Mouse (Mus musculus): ENCODE data around the gene Rps6kb1. TPM values are rescaled to one million over a fixed set of nuclear protein-coding genes. Genes with fewer than 3 reads are reported as not detected.
"Not testable (repeated sequence)": the region's sequence is repeated elsewhere in the genome, so short reads cannot be mapped to it uniquely, and the experiment has no call there.

Gene Rps6kb1
- polyA plus RNA-seq, 1 experiment from 2014 or later, result 60.3 TPM

GRCm38 (mm10) chr11:86539716-86540475, 4.7 kb downstream of the Rps6kb1 start:
- Histone ChIP-seq H3K27me3 (ENCODE audit: control insufficient read depth, insufficient read depth, low read length) (no peaks in the 10 kb centered on the region), H3K27ac (ENCODE audit: low read length) (no peak overlapping the region), H3K4me1 (ENCODE audit: control insufficient read depth, insufficient read depth, low read length) (peaks cover 3% of the 10 kb centered on the region; the same call in 1 of the 2 replicates), H3K9ac (replicated peaks; ENCODE audit: low read depth, low read length) (no peak overlapping the region), H3K4me2 (replicated peaks; ENCODE audit: low read depth, low read length) (no peak overlapping the region), H3K9me3 (ENCODE audit: control insufficient read depth, low read depth, low read length) (no peaks in the 10 kb centered on the region), H3K4me3 (ENCODE audit: low read depth, low read length) (no peak overlapping the region), H3K36me3 (ENCODE audit: control insufficient read depth, insufficient read depth, low read length) (no peaks in the 10 kb centered on the region; the same call in 1 of the 2 replicates)
- no peak for ATAC-seq (ENCODE audit: insufficient number of reproducible peaks, insufficient read depth, low FRiP score, low read depth)
- WGBS, result 91% methylated on average over 6 of the region's 6 CpGs

- H3K4me1 ChIP-seq (ENCODE audit: control insufficient read depth, insufficient read depth, low read length), result peaks cover 3% of the 10 kb centered on the region; the same call in 1 of the 2 replicates
- no peaks in the 10 kb centered on the region for H3K9me3 ChIP-seq (ENCODE audit: control insufficient read depth, low read depth, low read length)
- no peak overlapping the region for H3K4me2 ChIP-seq (replicated peaks; ENCODE audit: low read depth, low read length)
- no peak overlapping the region for H3K9ac ChIP-seq (replicated peaks; ENCODE audit: low read depth, low read length)
- H3K4me3 ChIP-seq (ENCODE audit: low read depth, low read length), result no peak overlapping the region
- WGBS, result 98% methylated on average over 4 of the region's 4 CpGs
- peaks cover 4% of the 10 kb centered on the region; the same call in 1 of the 2 replicates for H3K36me3 ChIP-seq (ENCODE audit: control insufficient read depth, insufficient read depth, low read length)
- H3K27me3 ChIP-seq (ENCODE audit: control insufficient read depth, insufficient read depth, low read length), result no peaks in the 10 kb centered on the region
- H3K27ac ChIP-seq (ENCODE audit: low read length), result no peak overlapping the region
- ATAC-seq (ENCODE audit: insufficient number of reproducible peaks, insufficient read depth, low FRiP score, low read depth), result no peak
These were observed 5.8 kb downstream of the Rps6kb1 start for GRCm38 (mm10) chr11:86538786-86539185.

GRCm38 (mm10) chr11:86534201-86534910, 10.2 kb downstream of the Rps6kb1 start:
- Histone ChIP-seq H3K9ac (replicated peaks; ENCODE audit: low read depth, low read length) (no peak overlapping the region), H3K27me3 (ENCODE audit: control insufficient read depth, insufficient read depth, low read length) (no peaks in the 10 kb centered on the region), H3K4me1 (ENCODE audit: control insufficient read depth, insufficient read depth, low read length) (no peaks in the 10 kb centered on the region), H3K4me2 (replicated peaks; ENCODE audit: low read depth, low read length) (no peak overlapping the region), H3K9me3 (ENCODE audit: control insufficient read depth, low read depth, low read length) (no peaks in the 10 kb centered on the region), H3K36me3 (ENCODE audit: control insufficient read depth, insufficient read depth, low read length) (peaks cover 33% of the 10 kb centered on the region), H3K4me3 (ENCODE audit: low read depth, low read length) (no peak overlapping the region), H3K27ac (ENCODE audit: low read length) (no peak overlapping the region)
- ATAC-seq (ENCODE audit: insufficient number of reproducible peaks, insufficient read depth, low FRiP score, low read depth), result no peak
- 90% methylated on average over 5 of the region's 5 CpGs for WGBS

- not testable (repeated sequence) for H3K9me3 ChIP-seq (ENCODE audit: control insufficient read depth, low read depth, low read length); H3K27ac ChIP-seq (ENCODE audit: low read length); H3K9ac ChIP-seq (replicated peaks; ENCODE audit: low read depth, low read length); H3K4me1 ChIP-seq (ENCODE audit: control insufficient read depth, insufficient read depth, low read length); H3K4me2 ChIP-seq (replicated peaks; ENCODE audit: low read depth, low read length); H3K4me3 ChIP-seq (ENCODE audit: low read depth, low read length); H3K27me3 ChIP-seq (ENCODE audit: control insufficient read depth, insufficient read depth, low read length); ATAC-seq (ENCODE audit: insufficient number of reproducible peaks, insufficient read depth, low FRiP score, low read depth)
- 95% methylated on average over 6 of the region's 6 CpGs for WGBS
- H3K36me3 ChIP-seq (ENCODE audit: control insufficient read depth, insufficient read depth, low read length), result peaks cover 33% of the 10 kb centered on the region
These were observed 11.3 kb downstream of the Rps6kb1 start for GRCm38 (mm10) chr11:86533302-86533701.

- 47% methylated on average over 1 of the region's 1 CpGs for WGBS
These were observed 11.8 kb downstream of the Rps6kb1 start for GRCm38 (mm10) chr11:86532834-86533233.

GRCm38 (mm10) chr11:86527528-86527927, 17.1 kb downstream of the Rps6kb1 start:
- Histone ChIP-seq H3K27me3 (ENCODE audit: control insufficient read depth, insufficient read depth, low read length) (no peaks in the 10 kb centered on the region), H3K9ac (replicated peaks; ENCODE audit: low read depth, low read length) (no peak overlapping the region), H3K4me2 (replicated peaks; ENCODE audit: low read depth, low read length) (no peak overlapping the region), H3K36me3 (ENCODE audit: control insufficient read depth, insufficient read depth, low read length) (peaks cover 63% of the 10 kb centered on the region), H3K9me3 (ENCODE audit: control insufficient read depth, low read depth, low read length) (no peaks in the 10 kb centered on the region), H3K27ac (ENCODE audit: low read length) (no peak overlapping the region), H3K4me3 (ENCODE audit: low read depth, low read length) (no peak overlapping the region), H3K4me1 (ENCODE audit: control insufficient read depth, insufficient read depth, low read length) (no peaks in the 10 kb centered on the region)
- ATAC-seq (ENCODE audit: insufficient number of reproducible peaks, insufficient read depth, low FRiP score, low read depth), result no peak
- 88% methylated on average over 4 of the region's 4 CpGs for WGBS

More at GRCm38 (mm10) chr11:86532834-86533233, 11.8 kb downstream of the Rps6kb1 start:
- Histone ChIP-seq H3K4me1 (ENCODE audit: control insufficient read depth, insufficient read depth, low read length) (no peaks in the 10 kb centered on the region), H3K27me3 (ENCODE audit: control insufficient read depth, insufficient read depth, low read length) (no peaks in the 10 kb centered on the region), H3K4me2 (replicated peaks; ENCODE audit: low read depth, low read length) (no peak overlapping the region), H3K36me3 (ENCODE audit: control insufficient read depth, insufficient read depth, low read length) (peaks cover 36% of the 10 kb centered on the region), H3K9ac (replicated peaks; ENCODE audit: low read depth, low read length) (no peak overlapping the region), H3K27ac (ENCODE audit: low read length) (no peak overlapping the region), H3K9me3 (ENCODE audit: control insufficient read depth, low read depth, low read length) (no peaks in the 10 kb centered on the region), H3K4me3 (ENCODE audit: low read depth, low read length) (no peak overlapping the region)
- no peak for ATAC-seq (ENCODE audit: insufficient number of reproducible peaks, insufficient read depth, low FRiP score, low read depth)

GRCm38 (mm10) chr11:86519751-86520150, 24.9 kb downstream of the Rps6kb1 start:
- peaks cover 68% of the 10 kb centered on the region for H3K36me3 ChIP-seq (ENCODE audit: control insufficient read depth, insufficient read depth, low read length)

GRCm38 (mm10) chr11:86517229-86517628, 27.4 kb downstream of the Rps6kb1 start:
- no peaks in the 10 kb centered on the region for H3K9me3 ChIP-seq (ENCODE audit: control insufficient read depth, low read depth, low read length)
- H3K27ac ChIP-seq (ENCODE audit: low read length), result no peak overlapping the region
- no peak overlapping the region for H3K4me3 ChIP-seq (ENCODE audit: low read depth, low read length)
- H3K27me3 ChIP-seq (ENCODE audit: control insufficient read depth, insufficient read depth, low read length), result no peaks in the 10 kb centered on the region
- WGBS, result 88% methylated on average over 3 of the region's 3 CpGs
- no peaks in the 10 kb centered on the region for H3K4me1 ChIP-seq (ENCODE audit: control insufficient read depth, insufficient read depth, low read length)
- no peak for ATAC-seq (ENCODE audit: insufficient number of reproducible peaks, insufficient read depth, low FRiP score, low read depth)
- H3K9ac ChIP-seq (replicated peaks; ENCODE audit: low read depth, low read length), result no peak overlapping the region
- H3K36me3 ChIP-seq (ENCODE audit: control insufficient read depth, insufficient read depth, low read length), result peaks cover 65% of the 10 kb centered on the region
- H3K4me2 ChIP-seq (replicated peaks; ENCODE audit: low read depth, low read length), result no peak overlapping the region

More at GRCm38 (mm10) chr11:86519751-86520150, 24.9 kb downstream of the Rps6kb1 start:
- H3K9me3 ChIP-seq (ENCODE audit: control insufficient read depth, low read depth, low read length), result no peaks in the 10 kb centered on the region
- H3K4me1 ChIP-seq (ENCODE audit: control insufficient read depth, insufficient read depth, low read length), result no peaks in the 10 kb centered on the region
- WGBS, result 91% methylated on average over 7 of the region's 7 CpGs
- no peak overlapping the region for H3K27ac ChIP-seq (ENCODE audit: low read length)
- H3K27me3 ChIP-seq (ENCODE audit: control insufficient read depth, insufficient read depth, low read length), result no peaks in the 10 kb centered on the region
- H3K4me3 ChIP-seq (ENCODE audit: low read depth, low read length), result no peak overlapping the region
- H3K4me2 ChIP-seq (replicated peaks; ENCODE audit: low read depth, low read length), result no peak overlapping the region
- no peak overlapping the region for H3K9ac ChIP-seq (replicated peaks; ENCODE audit: low read depth, low read length)
- ATAC-seq (ENCODE audit: insufficient number of reproducible peaks, insufficient read depth, low FRiP score, low read depth), result no peak

Data from stomach, embryonic 14.5 days (tissue).